Mouse (Mus musculus) T-helper 17 cell (primary cell): Measurements from ENCODE around the gene Slc38a4.

Experiments
- in situ Hi-C, 2 experiments: fragments of 300-600 bp; cut with MboI, MseI; formaldehyde crosslinking; loops; 1 replicate in 1 of 2; 2 replicates in 1 of 2; pipeline ENCODE4 v1.15.1; 2025; ENCODE audit warnings: high pct_unique_total_duplicates in 2 of 2

The Slc38a4 gene

GRCm38 (mm10) chr15:96971906-96972305 lies 83.8 kb downstream of the Slc38a4 start:
- in situ Hi-C loops: no loop called here

- in situ Hi-C loops: no loop called here
Measured at GRCm38 (mm10) chr15:96969792-96970191, 86.0 kb downstream of the Slc38a4 start.

GRCm38 (mm10) chr15:96968741-96969140 lies 87.0 kb downstream of the Slc38a4 start:
- in situ Hi-C loops: no loop called here

- in situ Hi-C loops: no loop called here
Measured at GRCm38 (mm10) chr15:96966326-96966725, 89.4 kb downstream of the Slc38a4 start.

- in situ Hi-C loops: no loop called here
Measured at GRCm38 (mm10) chr15:96963735-96964134, 92.0 kb downstream of the Slc38a4 start.

GRCm38 (mm10) chr15:96963318-96963717 lies 92.4 kb downstream of the Slc38a4 start:
- in situ Hi-C loops: no loop called here

GRCm38 (mm10) chr15:96960343-96960742 lies 95.4 kb downstream of the Slc38a4 start:
- in situ Hi-C loops: no loop called here

- in situ Hi-C loops: no loop called here
Measured at GRCm38 (mm10) chr15:96959247-96959646, 96.5 kb downstream of the Slc38a4 start.

- in situ Hi-C loops: no loop called here
Measured at GRCm38 (mm10) chr15:96956699-96957098, 99.1 kb downstream of the Slc38a4 start.

- in situ Hi-C loops: no loop called here
Measured at GRCm38 (mm10) chr15:96954389-96954788, 101.4 kb downstream of the Slc38a4 start.

- in situ Hi-C loops: no loop called here
Measured at GRCm38 (mm10) chr15:96953938-96954238, 101.9 kb downstream of the Slc38a4 start.

- in situ Hi-C loops: no loop called here
Measured at GRCm38 (mm10) chr15:96953112-96953937, 102.4 kb downstream of the Slc38a4 start.

- in situ Hi-C loops: no loop called here
Measured at GRCm38 (mm10) chr15:96952488-96952887, 103.3 kb downstream of the Slc38a4 start.

- in situ Hi-C loops: no loop called here
Measured at GRCm38 (mm10) chr15:96951783-96952182, 104.0 kb downstream of the Slc38a4 start.

GRCm38 (mm10) chr15:96948471-96948870 lies 107.3 kb downstream of the Slc38a4 start:
- in situ Hi-C loops: loop anchor here (5.0 to 25.0 kb wide), 3 partner anchors 226 to 421 kb away; no protein-coding TSS in a partner anchor
